Mouse (Mus musculus) granulocyte monocyte progenitor cell, adult 5-6 weeks (primary cell): ENCODE data around the gene Ttc22. TPM values are rescaled to one million over a fixed set of nuclear protein-coding genes. Genes with fewer than 3 reads are reported as not detected.
A peak's percentile ranks its signal among the peaks of the same experiment; 100 is the strongest.

ENCODE experiments used
- ATAC-seq: replicated peaks from 2 replicates; pipeline ENCODE4 v1.8.0; 2016; ENCODE audit warnings: mild to moderate bottlenecking, moderate TSS enrichment, inconsistent platforms; ENCODE audit not compliant: poor library complexity, severe bottlenecking
- total RNA-seq, 2 experiments: library from RNA; stranded (forward) in 1 of 2; stranded (reverse) in 1 of 2; fragments of 200-712, 200-1000 nt in 1 of 2; fragments of >200 nt in 1 of 2; fragmentation: Nextera tagmentation in 1 of 2; gene quantifications; 2 replicates each; pipeline ENCODE4 v1.2.3; 2014 to 2017

The Ttc22 gene
- total RNA-seq (2014; fragmentation: Nextera tagmentation) (not detected in 2 replicates), total RNA-seq (2017) (not detected in 2 replicates)

DNA sequence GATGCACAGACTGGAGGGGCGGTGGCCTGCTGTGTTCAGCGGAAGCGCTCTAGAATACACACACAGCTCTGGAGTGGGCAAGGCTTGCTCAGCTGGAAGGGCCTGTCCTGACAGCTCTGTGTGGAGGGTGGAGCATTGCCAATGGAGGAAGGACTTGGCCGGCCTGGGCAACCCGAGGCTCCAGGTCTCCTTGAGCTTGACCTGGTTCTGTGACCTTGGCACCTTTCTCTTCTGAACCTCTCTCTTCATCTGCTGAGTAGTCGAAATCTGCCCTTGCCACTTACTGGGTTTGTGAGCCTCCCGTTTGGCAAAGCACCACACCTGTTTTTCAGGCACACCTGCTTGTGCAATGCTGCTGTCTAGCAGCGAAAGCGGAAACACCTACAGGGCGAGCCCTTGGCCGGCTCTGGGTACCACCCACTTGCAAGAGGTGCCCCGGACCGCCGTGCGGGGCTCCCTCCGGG, at the start of gene Ttc22:
Gene Ttc22 (plus strand): TSS at position 403 of the 464 bp plus-strand sequence.
- ATAC-seq, result no peak

DNA sequence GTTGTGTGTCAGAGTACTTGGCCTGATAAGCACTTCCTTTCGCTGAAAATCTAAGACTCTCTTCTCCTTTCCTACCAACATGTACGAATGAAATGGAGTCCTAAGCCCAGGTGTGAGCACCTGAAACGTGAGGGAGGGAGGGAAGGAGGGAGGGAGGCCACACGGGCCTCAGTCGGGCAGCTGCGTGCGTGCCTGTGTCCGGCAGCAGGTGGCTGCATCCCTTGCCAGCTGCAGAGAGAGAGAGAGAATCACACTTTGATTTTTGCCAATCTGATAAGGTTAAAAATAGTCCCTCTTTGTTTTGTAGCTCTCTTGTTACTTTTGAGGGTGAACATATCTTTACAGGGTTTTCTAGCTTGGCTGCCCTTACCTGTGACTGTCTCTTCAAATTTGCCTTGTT, 47.2 kb upstream of the Ttc22 start:
- no peak for ATAC-seq

DNA sequence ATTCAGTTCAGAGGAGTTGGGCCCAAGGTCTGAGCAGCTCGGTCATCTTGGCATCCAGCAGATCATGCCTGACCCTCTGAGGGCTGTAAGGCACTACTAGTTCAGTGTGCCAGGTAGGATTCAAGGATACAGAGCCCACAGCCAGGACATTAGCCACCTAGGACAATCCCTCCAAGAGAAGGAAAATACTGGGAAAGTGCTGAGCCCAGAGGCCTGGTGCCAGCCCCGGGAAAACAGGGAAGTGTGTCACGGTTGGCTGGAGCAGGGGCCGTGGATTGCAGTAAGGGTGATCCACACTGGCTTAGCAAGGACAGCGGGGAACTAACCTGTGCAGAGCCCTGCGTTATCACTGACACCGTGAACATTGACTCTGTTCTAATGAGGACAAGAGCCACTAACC, 44.7 kb upstream of the Ttc22 start:
- no peak for ATAC-seq

DNA sequence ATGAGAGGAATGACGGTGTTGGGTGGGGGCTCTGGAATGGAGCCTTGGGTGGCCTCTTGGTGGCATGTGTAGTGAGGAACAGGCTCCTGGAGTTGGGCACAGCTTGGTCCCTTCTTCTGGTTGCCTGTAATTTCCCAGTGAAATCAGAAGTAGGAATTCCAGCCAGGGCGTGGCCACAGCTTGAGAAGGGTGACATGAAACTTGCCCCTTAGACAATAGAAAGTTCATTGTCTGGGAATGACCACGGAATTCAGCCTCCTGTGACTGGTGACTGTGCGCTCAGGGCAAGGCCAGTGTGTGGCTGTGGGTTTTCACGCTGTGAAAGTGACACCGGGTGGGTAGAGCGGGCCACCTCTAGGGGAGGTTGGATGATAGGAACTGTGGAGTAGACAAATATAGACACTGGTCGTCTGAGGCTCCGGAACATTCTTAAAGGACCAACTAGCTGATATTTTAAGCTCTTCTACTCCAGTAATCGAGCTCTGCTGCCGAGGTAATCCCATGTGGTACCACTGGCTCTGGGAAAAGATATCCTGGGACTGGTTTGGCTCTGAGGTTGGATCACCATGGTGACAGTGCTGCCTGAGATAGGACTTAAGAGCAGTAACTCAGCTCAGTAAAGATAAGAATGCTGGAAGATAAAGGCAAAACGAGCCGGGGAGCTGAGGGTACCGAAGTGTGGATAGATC, 40.9 kb upstream of the Ttc22 start:
- ATAC-seq, result no peak

DNA sequence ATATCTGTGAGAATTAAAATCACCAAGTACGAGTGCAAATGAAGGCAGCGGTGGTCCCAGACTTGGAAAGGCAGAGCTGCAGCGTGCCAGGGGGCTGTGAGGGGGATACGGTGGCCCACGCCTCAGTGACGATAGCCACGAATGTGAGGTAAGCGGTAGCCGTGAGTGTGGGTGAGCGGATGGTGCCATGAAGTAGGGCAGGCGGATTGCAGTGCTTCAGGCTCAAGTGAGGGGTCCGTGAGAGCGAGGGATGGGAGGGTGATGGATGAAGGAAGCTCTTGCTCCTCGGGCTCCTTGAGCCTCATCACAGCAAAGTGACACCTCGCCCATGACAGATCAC, 40.4 kb upstream of the Ttc22 start:
- ATAC-seq, result no peak

DNA sequence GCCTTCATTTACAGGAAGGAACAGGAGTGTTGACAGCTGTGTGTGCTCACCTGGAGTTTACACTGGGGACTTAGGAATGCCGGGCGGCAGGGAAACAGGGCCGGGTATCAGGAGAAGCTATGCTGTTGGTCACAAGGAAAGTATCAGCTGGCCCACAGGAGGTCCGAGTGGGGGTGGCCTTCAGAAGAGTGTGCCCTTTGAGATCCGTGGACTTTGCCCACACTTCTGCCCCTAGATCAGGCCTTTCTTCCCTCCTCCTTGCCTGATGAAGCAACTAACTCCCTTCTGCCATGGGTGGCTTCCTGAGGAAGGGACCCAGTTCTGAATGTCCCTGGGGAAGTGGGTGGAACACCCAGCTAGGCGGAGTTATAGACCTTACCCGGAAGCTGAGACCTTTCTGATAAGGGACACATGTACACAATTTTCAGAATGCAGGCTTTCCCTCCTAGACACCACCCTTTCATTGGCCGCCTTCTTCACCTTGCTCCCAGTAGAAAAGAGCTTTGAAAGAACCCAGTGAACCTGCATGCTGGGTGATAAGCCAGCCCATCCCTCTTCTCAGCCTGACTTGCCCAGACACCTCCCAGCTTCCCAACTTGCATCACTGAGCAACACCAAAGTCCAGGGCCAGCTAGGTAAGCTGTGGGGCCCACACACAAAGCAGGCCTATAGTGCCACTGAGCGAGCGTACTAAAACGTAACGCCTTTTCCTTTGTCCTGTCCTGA, 39.6 kb upstream of the Ttc22 start:
- ATAC-seq, result no peak

DNA sequence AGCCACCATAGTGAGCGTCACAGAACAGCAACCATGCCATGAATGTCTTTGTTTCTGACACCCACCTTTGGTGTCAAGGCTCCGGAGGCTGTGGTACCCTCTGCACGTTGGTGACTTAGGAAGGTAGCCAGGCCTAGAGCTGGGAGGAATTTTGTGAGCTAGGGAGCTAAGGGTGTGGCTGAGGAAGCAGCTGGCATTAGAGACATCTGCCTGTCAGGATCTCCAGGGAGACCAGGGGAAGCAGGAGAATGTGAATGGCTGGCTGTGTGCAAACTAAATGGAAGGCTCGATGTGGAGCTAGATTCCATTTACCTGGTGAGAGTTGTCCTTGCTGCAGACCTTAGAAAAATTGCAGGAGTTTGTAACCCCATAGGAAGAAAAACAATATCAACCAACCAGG, 37.6 kb upstream of the Ttc22 start:
- ATAC-seq, result no peak

DNA sequence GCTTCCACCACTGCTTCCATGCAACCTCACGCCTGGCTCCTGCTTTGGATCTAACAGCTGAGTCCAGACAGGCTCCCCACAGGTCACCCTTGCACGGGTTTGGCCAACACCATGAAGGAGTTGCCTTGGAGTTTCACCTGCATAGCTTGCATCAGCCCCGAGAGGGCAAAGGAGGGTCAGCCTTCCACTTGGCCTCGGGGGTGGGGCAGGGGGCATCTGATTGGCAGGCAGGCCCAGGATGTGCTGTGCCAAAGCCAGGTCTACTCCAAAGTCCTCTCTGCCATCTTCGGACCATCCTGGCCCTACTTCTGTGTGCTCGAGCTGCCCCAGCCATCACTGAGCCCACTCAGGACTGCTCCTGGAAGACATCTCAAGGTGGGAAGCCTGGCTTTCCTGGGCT, 35.2 kb upstream of the Ttc22 start:
- no peak for ATAC-seq

DNA sequence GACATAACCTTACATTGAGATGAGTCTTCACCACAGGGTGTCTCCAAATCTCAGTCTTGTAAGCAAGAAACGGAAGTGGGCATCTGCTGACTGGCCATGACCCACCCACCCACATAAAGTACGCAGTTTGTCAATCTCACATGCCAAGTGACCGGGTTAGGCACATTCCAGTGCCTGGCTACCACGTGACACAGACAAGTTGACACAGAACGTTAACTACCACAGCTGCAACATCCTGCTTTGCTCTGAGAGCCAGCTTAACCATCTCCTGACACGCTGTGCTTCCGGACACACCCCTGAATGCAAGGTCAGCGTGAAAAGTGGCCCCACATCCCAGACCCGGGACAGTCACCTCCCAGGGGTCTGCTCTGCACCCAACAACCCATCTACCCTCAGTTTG, 32.1 kb upstream of the Ttc22 start:
- no peak for ATAC-seq

DNA sequence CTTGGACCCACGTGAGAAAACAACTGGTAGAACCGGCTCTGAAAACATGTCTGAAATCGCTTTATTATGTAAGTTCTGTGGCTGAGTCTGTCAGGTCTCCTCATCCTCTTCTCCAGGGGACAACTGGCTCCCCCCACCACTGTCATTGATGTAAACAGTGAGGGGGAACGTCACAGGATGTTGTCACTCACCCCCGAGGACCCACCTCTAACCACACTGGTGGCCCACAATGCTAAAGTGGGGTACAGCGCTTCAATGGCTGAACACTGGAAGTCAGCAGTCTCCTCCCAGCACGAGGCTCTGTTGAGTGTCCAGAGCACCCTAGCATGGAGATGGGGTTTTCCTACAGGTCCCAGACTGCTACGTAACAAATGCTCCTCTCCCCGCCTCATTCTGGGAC, 31.4 kb upstream of the Ttc22 start:
- ATAC-seq, result no peak

DNA sequence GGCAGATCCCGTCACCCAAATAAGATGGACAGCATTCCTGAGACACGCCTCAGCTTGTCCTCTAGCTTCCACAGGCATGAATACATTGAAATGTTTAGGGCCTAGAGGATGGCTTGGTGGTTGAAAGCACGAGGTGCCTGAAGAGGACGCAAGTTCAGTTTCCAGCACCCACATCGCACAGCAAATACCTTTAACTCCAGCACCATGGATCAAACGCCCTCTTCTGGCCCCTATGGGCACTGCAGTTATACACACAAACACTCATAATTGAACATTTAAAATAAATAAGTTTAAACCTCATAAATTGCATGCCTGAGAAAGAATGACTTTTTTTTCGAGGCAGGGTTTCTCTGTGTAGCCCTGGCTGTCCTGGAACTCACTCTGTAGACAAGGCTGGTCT, 28.6 kb upstream of the Ttc22 start:
- ATAC-seq, result no peak

DNA sequence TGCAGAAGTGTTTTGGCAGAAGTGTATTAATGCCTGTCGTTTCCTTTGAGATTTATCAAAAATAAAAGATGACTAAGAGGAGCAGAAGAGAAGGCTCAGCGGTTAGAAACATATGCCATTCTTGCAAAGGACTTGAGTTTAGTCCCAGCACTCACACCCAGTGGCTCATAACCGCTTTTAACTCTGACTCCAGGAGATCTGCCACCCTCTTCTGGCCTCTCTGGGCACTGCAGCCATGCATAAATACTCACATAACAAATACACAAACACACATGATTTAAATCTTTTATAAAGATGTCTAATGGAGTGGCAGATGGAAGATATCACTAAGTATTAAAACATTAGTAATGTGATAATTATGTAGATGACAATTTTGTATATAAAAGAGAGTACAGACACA, 26.0 kb upstream of the Ttc22 start:
- ATAC-seq, result no peak

DNA sequence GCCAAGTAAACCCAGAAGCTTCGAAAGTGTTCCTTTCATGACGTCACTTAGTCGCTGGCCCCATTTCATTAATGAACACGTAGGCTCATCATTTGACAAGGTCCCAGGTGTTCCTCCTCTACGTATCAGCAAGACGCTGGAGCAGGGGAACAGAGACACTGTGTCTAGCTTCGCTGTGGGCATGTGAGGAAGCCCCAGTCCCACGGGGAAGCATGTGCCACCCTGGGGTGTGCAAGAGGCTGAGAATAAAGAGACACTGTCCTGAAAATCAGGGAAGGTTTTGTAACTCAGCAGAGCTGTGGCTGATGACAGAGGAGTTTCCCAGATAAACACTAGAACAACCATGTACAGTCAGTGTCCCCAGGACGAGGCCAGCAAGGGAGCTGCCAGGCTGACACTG, 25.2 kb upstream of the Ttc22 start:
- no peak for ATAC-seq

DNA sequence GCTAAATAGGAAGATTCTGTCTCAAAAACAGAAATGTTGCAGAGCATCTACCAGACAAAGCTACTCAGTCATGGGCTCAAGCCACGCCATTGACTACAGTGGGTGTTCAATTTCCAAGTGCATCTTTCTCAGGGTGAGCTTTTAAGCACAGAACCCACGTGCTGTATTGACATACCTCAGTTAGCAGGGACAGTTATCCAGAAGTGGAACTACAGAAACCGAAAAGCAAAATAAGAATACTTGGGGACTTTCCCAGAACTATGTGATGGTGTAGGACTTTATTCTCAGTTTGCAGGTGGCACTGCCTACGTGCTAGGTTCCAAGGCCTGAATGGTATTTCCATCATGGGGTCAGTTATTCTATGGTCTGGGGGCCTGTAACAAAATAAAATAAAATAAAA, 24.5 kb upstream of the Ttc22 start:
- ATAC-seq, result no peak

DNA sequence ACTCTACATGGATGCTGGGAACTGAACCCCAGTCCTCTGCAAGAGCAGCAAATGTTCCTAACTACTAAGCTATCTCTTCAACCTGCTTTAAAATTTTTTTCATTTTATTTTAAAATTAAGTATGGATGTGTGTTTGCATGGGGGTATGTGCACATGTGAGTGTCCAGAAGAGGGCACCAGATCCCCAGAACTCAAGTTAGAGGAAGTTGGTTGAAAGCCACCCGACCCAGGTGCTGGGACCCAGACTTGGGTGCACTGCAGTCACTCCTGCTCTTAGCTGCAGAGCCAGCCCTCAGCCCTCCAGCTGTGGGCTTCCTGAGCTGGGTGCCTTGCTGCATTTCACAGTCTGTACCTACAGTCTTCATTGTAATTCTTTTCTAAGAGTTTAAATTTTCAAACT, 22.8 kb upstream of the Ttc22 start:
- no peak; the same call in 1 of the 2 replicates for ATAC-seq

DNA sequence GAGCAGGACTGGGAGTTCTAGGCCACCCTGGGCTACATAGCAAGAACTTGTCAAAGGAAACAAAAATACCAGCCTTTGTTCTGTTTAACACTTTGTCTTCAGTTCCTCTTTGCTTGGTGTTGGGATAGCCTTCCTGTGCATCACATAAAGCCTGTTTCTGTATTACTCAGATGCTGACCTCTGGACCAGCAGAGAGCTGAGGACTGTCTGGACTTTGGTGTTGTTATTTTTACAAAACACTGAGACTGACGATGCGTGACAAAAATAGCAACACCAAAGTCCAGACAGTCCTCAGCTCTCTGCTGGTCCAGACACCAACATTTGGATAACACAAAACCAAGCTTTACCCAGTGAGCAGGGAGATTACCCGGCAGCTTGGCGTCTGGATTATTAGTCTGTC, 21.5 kb upstream of the Ttc22 start:
- ATAC-seq, result no peak

DNA sequence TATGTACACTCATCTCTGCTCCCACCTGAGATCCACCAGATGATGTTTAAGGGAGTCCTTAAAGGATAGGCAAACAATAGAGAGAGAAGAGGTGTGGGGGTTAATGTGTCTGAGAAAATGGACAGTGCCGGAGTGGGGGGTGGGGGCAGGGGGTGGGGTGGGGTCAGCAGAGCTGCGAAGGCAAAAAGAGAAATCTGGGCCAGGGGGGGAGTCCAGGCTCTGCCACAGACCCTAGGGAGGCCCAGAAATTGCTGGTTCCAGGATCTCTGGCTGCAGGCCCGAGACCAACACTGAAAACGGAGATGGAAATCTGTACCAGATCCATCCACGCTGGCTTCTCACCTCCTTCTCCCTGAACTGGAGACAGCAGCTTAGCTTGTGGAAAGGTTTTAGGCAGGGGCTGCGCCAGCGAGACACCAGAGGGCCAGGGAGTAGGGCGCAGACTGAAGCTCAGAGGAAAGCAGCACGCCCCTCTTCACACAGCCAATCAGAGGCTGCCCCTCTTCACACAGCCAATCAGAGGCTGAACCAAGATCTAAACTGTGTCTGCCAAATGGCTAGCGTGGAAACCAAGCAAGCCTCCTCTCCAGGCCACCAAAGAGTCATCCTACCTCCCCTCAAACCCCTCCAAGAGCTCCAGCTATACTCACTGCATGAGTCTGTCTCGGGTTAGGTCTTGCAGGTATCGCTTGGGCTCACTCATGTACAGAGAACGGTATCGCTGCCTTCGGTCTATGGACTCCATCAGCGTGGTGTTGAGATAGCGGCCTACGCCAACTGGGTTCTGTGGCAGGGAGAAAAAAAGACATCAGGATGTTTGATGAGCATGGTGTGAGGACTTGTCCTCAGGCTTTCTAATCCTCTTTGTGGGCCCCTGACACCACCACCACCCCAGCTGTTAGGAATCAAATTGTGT, 15.3 kb upstream of the Ttc22 start:
- no peak for ATAC-seq

DNA sequence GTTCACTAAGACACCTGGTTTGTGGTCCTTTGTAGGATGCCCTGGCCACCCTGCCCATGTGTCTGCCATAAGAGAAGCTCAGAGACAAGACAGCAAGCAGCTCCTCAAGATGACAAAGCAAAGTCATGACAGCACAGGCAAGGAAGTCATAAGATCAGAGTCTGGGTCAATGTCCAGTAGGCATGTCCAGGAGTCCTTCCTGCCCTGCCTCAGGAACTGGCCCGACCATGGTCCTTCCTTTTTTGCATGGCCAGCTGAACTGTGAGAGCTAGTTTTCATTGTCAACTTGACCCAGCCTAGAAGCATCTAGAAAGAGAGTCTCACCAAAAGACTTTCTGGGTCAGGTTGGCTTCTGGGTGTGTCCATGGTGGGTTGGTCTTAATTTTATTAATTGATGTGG, 14.3 kb upstream of the Ttc22 start:
- ATAC-seq, result no peak

DNA sequence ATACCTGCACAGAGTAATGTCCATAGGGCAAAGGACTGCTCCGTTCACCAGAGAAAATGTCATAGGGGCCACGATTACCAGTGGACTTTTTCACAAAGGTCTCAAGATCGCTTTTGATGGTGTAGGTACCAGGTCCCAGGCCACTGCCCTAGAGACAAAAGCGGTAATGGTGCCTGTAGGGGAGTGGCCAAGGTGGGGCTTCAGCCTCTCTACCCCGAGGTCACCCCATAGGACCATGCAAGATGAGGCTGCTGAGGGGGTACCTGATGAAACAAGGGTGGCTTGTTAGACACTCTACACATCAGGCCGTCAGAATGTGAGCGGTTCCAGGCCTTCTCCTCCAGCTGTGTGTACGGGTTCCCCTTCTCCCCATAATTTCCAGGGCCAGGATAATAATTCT, 9.1 kb upstream of the Ttc22 start:
- no peak for ATAC-seq

DNA sequence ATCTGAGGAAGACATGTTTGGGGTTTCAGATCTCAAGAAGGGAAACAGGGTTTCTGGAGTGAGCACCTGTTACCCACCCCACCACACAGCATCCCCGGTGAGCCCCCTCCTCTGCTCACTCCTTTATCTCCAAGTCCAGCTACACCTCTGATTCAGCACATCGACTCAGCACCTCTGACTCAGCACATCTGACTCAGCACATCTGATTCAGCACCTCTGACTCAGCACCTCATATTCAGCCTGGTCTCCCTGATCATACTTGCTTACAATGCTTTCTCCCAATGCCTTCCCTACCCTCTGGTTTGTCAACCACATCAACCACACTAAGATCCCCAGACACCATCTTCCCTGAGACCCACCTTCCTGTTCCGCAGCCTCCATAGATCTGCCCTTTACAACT, 8.7 kb upstream of the Ttc22 start:
- no peak for ATAC-seq

DNA sequence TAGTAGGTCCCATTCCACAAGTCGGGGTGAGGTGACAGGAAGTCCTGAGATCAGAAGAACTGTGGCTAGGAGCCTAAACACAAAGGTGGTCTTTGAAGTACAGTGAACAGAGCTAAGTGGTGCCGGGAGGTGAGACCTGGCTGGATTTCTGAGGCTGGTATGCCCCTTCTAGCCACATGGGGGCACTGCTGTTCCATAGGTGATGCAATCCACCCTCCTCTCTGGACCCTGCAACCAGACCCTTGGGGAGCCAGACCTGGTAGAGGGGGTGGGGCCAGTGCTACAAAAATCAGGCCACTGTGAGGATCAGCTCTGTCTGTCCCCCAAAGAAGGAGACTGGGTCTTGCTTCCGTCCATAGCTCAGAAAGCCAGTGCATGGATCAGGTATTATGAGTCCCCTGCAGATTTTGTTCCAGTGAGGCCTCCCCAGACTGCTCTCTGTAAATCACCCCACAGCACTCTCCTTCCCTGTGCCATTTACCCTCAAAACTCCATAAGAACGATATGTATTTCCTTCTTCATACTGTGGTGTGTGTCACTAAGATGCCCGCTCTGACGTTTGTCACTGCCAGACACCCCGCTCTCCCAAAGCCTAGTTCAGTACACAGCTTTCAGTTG, 7.9 kb upstream of the Ttc22 start:
- peak; percentile 88 for ATAC-seq
